Mouse (Mus musculus) forebrain, embryonic 13.5 days (tissue): ENCODE results near the gene Kif1b. TPM values are rescaled to one million over a fixed set of nuclear protein-coding genes. Genes with fewer than 3 reads are reported as not detected.

Experiments
- polyA plus RNA-seq: library from polyadenylated mRNA; unstranded; fragments of >200 nt; fragmentation: Nextera tagmentation; extraction: Ambion mirVana; gene quantifications from 2 replicates; pipeline ENCODE4 v1.2.1, GENCODE M21; 2015

Kif1b gene
- polyA plus RNA-seq, 1 experiment from 2014 or later, result 136 TPM

Other genes starting within 250 kb of the Kif1b start
- 46.1 and 47.8 TPM in 2 replicates for gene Pex14, start 207.8 kb downstream of the Kif1b start, polyA plus RNA-seq
- 24.4 and 25.4 TPM in 2 replicates for gene Dffa, start 203.5 kb downstream of the Kif1b start, polyA plus RNA-seq
- 0.28 TPM in 1 of 2 replicates, not detected in the other for gene Cort, start 180.9 kb downstream of the Kif1b start, polyA plus RNA-seq
- gene Cenps, start 170.1 kb downstream of the Kif1b start, polyA plus RNA-seq, result 38.7 and 40.7 TPM in 2 replicates
- 96.4 and 107 TPM in 2 replicates for gene Pgd, start 140.9 kb downstream of the Kif1b start, polyA plus RNA-seq
- 47.4 and 53.0 TPM in 2 replicates for gene Ube4b, start 119.1 kb upstream of the Kif1b start, polyA plus RNA-seq
- gene Rbp7, start 147.3 kb upstream of the Kif1b start, polyA plus RNA-seq, result not detected in 2 replicates
- gene Tmem274, start 169.7 kb upstream of the Kif1b start, polyA plus RNA-seq, result 0.28 and 0.62 TPM in 2 replicates
- 11.8 and 15.7 TPM in 2 replicates for gene Nmnat1, start 177.5 kb upstream of the Kif1b start, polyA plus RNA-seq
- 50.3 and 59.4 TPM in 2 replicates for gene Lzic, start 177.5 kb upstream of the Kif1b start, polyA plus RNA-seq
- 80.2 and 81.2 TPM in 2 replicates for gene Ctnnbip1, start 210.5 kb upstream of the Kif1b start, polyA plus RNA-seq